ENCODE assay signal across 12 mouse cellular contexts in the genomic region with DNA sequence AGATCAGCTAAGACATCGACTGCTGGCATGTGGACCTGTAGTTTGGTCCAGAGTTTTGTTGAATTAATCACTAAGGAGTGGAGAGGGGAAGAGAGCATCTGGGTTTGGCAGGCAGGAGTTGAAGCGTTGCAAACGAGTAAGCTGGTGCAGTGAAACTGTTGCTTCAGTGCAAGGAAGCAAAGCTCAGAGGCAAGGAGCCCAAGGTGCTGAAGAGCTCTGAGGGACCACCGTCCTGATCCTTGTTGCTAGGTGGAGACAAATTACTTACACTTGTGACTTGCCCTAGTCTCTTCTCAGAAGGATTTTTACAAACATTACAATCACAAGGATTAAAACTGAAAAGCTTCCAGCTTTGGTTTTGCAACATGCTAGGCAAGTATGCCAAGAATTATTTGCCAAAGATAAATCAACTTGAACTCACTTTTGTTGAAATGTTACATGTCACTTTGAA. TPM values are rescaled to one million over a fixed set of nuclear protein-coding genes. Genes with fewer than 3 reads are reported as not detected.
DNase-seq lines count a peak whose midpoint lies in the region; TF ChIP-seq lines count a peak whose summit lies in the region.
"Had no signal": no experiment of that assay in that cellular context is flagged by ENCODE, and none has a peak within 500 bp of the region (broad histone marks: within the 10 kb centered on the region; RNA-seq: fewer than 3 reads in every experiment).

No protein-coding gene starts in this region.

- no peak for TF ChIP-seq CTCF in brain, embryonic 14.5 days (IDR thresholded peaks at IDR 0.05; ENCODE audit: borderline replicate concordance, extremely low read depth, insufficient read depth, insufficient read length)

- H3K9me3 ChIP-seq in heart, embryonic 10.5 days, result no peaks in the 10 kb centered on the region
- H3K9me3 ChIP-seq: G1E; limb, embryonic 15.5 days; neural tube, embryonic 13.5 days had no signal

- peak; percentile 38 for DNase-seq in heart, embryonic 10.5 days (ENCODE audit: low spot score)
- no peak for DNase-seq in heart, postnatal 14 days
- peak; percentile 88 for DNase-seq in adipocyte (ENCODE audit: low spot score)
- peak; percentile 21 for DNase-seq in brain, embryonic 14.5 days (ENCODE audit: low read depth)
- DNase-seq in lung, postnatal 10 days, result peak; percentile 40
- no peak for DNase-seq in layer of hippocampus, postnatal 36 days
- no peak for DNase-seq in embryo, embryonic 10 days (ENCODE audit: low spot score)
- DNase-seq: layer of hippocampus, adult 9-11 months; thymus, postnatal 36 days had no signal

- TF ChIP-seq POLR2A in brain, embryonic 14.5 days (IDR thresholded peaks at IDR 0.05; ENCODE audit: borderline replicate concordance, extremely low read depth, insufficient read depth, insufficient read length, poor library complexity, severe bottlenecking), result no peak

- no peak overlapping the region for H3K27ac ChIP-seq in heart, embryonic 10.5 days
- H3K27ac ChIP-seq: limb, embryonic 15.5 days; neural tube, embryonic 13.5 days had no signal

- no peaks in the 10 kb centered on the region for H3K4me1 ChIP-seq in heart, embryonic 10.5 days
- H3K4me1 ChIP-seq: limb, embryonic 15.5 days; neural tube, embryonic 13.5 days had no signal

- intact Hi-C loops in heart, postnatal 14 days (cut with DNase I), result no loop called here

- no peak overlapping the region for H3K4me3 ChIP-seq in heart, embryonic 10.5 days
- H3K4me3 ChIP-seq: limb, embryonic 15.5 days; neural tube, embryonic 13.5 days had no signal

- no peaks in the 10 kb centered on the region for H3K36me3 ChIP-seq in heart, embryonic 10.5 days
- H3K36me3 ChIP-seq: G1E; limb, embryonic 15.5 days; neural tube, embryonic 13.5 days had no signal

- H3K27me3 ChIP-seq in heart, embryonic 10.5 days (ENCODE audit: insufficient read depth, poor library complexity, severe bottlenecking), result no peaks in the 10 kb centered on the region
- H3K27me3 ChIP-seq: limb, embryonic 15.5 days; neural tube, embryonic 13.5 days had no signal

- WGBS in heart, embryonic 10.5 days, result 67% methylated on average over 4 of the region's 4 CpGs

RNA-seq across cellular contexts. Expression of a gene that starts 36.6 kb away (rescaled TPM):
- 11.7 and 12.9 TPM in 2 replicates for polyA plus RNA-seq in heart, embryonic 10.5 days (2016; fragmentation: Nextera tagmentation; extraction: Ambion mirVana)
- 10 to 100 TPM; 16.5 to 16.8 TPM for total RNA-seq in heart, postnatal 14 days (2021)
- 30.9 and 37.0 TPM in 2 replicates for polyA plus RNA-seq in brain, embryonic 14.5 days (2012; rRNA removed)
- 10 to 100 TPM; 85.6 to 89.7 TPM for total RNA-seq in layer of hippocampus, postnatal 36 days (2021)

Comparison
In these comparisons a context has a peak if more than half of its experiments do, and no peak if none do; other contexts are left out.
1. DNase-seq: peak in heart, embryonic 10.5 days (single experiment), adipocyte (single experiment), brain, embryonic 14.5 days (single experiment) and lung, postnatal 10 days (single experiment); none in heart, postnatal 14 days (0 of 2), layer of hippocampus, postnatal 36 days (0 of 2) and embryo, embryonic 10 days (single experiment).
2. RNA of a gene that starts 36.6 kb away (total RNA-seq): 85.6 to 89.7 TPM in layer of hippocampus, postnatal 36 days; 16.5 to 16.8 TPM in heart, postnatal 14 days; every median in the first group is over 4 times any median in the second.